Mouse (Mus musculus): ENCODE results near the gene Stab2. TPM values are rescaled to one million over a fixed set of nuclear protein-coding genes. Genes with fewer than 3 reads are reported as not detected.

Stab2 gene
- polyA plus RNA-seq, 1 experiment from 2014 or later = 25.4 TPM

DNA sequence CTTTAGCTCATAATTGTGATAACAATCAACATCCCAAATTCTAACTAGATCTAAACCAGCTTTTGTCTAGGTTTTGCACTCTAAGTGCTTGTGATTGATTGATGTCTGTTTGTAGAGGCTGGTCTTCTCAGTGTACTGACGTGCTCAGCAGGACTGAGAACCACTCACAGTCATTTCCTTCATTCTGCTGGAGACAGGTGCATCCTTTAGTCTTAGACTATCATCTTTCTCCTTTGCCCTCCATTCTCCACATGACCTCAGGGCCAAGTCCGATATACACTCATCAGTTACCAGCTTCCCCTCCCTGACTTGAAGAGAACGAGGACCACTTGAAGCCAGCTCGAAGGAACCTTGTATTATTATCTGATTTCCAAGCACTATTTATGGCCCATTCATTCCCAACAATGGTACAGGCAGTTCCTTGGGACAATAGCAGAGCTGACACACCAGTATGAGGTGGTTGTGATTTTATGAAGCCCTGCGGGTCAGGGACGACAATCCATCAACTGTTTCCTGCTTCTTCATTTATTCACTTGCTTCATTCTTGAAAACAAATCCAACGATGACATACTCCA lies 6.7 kb upstream of the Stab2 start:
- ATAC-seq (ENCODE audit: low read depth) = peak; percentile 9; the same call in 1 of the 2 replicates
- Histone ChIP-seq H3K27ac (ENCODE audit: low read length) (no peak overlapping the region), H3K9ac (ENCODE audit: low read depth, low read length) (no peak overlapping the region), H3K36me3 (ENCODE audit: control insufficient read depth, insufficient read depth) (no peaks in the 10 kb centered on the region), H3K9me3 (replicated peaks; ENCODE audit: control insufficient read depth, low read length) (no peaks in the 10 kb centered on the region), H3K4me2 (ENCODE audit: low read depth, low read length) (no peak overlapping the region), H3K4me1 (ENCODE audit: control insufficient read depth, low read depth, low read length) (no peaks in the 10 kb centered on the region), H3K4me3 (ENCODE audit: low read depth, low read length) (no peak overlapping the region), H3K27me3 (ENCODE audit: control insufficient read depth, insufficient read depth, low read depth, low read length) (no peaks in the 10 kb centered on the region)
- 37% methylated on average over 7 of the region's 7 CpGs for WGBS (ENCODE audit: insufficient replicate concordance)

DNA sequence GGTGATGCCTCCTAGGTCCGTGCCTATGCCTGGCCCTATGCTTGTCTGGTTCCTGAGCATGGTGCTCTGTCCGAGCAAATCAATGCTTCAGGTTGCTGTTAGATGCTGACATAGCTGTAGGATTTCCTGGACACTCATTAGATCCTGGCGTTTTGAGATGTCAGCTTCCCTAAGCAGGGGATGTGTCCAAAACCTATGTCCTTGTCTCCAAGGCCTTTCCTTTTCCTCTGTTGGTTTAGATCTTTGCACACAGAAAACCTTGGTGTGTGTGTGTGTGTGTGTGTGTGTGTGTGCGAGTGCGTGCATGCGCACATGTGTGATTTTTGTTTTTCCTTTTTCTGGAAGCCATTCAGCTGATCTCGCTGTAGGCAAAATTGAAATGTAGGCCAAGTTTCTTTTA lies 4.3 kb upstream of the Stab2 start:
- H3K4me1 ChIP-seq (ENCODE audit: control insufficient read depth, low read depth, low read length) = no peaks in the 10 kb centered on the region
- no peak overlapping the region for H3K27ac ChIP-seq (ENCODE audit: low read length)
- no peaks in the 10 kb centered on the region for H3K9me3 ChIP-seq (replicated peaks; ENCODE audit: control insufficient read depth, low read length)
- H3K9ac ChIP-seq (ENCODE audit: low read depth, low read length) = no peak overlapping the region
- H3K36me3 ChIP-seq (ENCODE audit: control insufficient read depth, insufficient read depth) = no peaks in the 10 kb centered on the region
- ATAC-seq (ENCODE audit: low read depth) = peak; percentile 21; the same call in 1 of the 2 replicates
- H3K4me3 ChIP-seq (ENCODE audit: low read depth, low read length) = no peak overlapping the region
- no peak overlapping the region for H3K4me2 ChIP-seq (ENCODE audit: low read depth, low read length)
- no peaks in the 10 kb centered on the region for H3K27me3 ChIP-seq (ENCODE audit: control insufficient read depth, insufficient read depth, low read depth, low read length)
- WGBS (ENCODE audit: insufficient replicate concordance) = 66% methylated on average over 7 of the region's 7 CpGs

DNA sequence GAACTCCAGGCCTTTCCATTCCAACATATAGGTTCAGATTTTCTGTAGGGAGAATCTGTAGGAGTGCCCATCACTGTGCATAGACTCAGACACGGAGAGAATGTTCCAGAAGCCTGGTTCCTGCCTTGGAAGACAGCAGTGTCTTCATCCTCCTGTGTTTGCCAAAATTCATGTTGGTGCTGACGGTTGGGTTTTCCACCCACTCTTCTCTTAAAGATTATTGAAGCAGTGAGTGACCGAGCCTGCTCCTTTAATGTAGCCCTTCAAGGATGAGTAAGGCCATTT lies 332 bp upstream of the Stab2 start:
- no peak for ATAC-seq (ENCODE audit: low read depth)
- Histone ChIP-seq H3K4me2 (ENCODE audit: low read depth, low read length) (no peak overlapping the region), H3K9ac (ENCODE audit: low read depth, low read length) (no peak overlapping the region), H3K27ac (ENCODE audit: low read length) (no peak overlapping the region), H3K36me3 (ENCODE audit: control insufficient read depth, insufficient read depth) (no peaks in the 10 kb centered on the region), H3K9me3 (replicated peaks; ENCODE audit: control insufficient read depth, low read length) (no peaks in the 10 kb centered on the region), H3K4me1 (ENCODE audit: control insufficient read depth, low read depth, low read length) (no peaks in the 10 kb centered on the region), H3K4me3 (ENCODE audit: low read depth, low read length) (no peak overlapping the region), H3K27me3 (ENCODE audit: control insufficient read depth, insufficient read depth, low read depth, low read length) (no peaks in the 10 kb centered on the region)
- WGBS (ENCODE audit: insufficient replicate concordance) = 48% methylated on average over 3 of the region's 3 CpGs

DNA sequence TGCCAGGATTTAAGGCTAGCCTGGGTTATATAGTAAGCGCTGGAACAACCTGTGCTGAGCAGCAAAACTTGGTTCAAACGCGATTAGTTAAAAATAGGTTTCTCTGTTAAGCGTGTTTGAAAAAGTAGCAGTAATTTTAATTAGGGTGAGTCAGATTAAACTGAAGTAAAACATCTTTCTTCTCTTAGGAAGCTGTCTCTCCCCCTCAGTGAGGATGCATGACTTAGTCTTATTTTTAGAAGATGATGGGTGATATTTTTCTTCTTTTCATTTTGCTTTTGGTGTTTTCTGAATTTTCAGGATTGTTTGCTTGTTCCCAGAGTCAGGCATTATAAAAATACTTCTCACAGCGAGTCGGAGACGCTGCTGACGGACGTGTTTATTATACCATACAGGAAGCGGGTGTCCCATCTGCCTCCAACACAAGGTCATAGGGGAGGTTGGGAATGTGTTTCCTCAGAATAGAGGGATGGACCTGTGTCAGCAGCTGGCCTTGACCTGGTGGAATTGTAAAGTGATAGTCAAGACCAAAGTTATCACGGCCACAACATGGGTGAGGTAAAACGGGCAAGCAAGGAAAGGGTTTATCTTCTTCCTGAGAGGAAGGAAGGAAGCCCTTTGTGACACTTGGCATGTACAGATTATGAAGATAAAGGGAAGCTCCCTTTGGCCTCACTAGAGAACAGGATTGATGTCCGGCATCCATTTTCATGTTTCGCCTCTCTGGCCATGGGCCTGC lies 15.4 kb downstream of the Stab2 start:
- H3K4me2 ChIP-seq (ENCODE audit: low read depth, low read length) = no peak overlapping the region

DNA sequence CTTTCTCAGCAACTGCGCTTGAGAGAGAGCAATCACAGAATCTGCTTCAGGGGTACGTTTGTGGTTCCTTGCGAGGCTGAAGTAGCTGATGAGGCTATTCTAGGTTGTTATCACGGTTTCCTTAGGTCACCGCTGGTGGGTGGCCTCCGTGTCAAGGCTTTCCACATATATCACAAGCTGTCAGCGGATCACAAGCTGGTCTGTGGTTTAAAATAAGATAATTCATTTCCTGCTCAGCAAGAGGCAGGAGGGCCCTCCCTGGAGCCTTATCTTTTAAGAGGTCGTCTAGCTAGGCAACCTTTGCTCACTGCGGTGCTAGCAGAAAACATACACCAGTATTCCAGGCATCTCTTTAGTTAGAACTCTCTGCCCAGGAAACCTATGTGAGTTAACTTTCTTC lies 17.2 kb downstream of the Stab2 start:
- Histone ChIP-seq H3K4me1 (ENCODE audit: control insufficient read depth, low read depth, low read length) (no peaks in the 10 kb centered on the region), H3K36me3 (ENCODE audit: control insufficient read depth, insufficient read depth) (no peaks in the 10 kb centered on the region), H3K9me3 (replicated peaks; ENCODE audit: control insufficient read depth, low read length) (no peaks in the 10 kb centered on the region), H3K27me3 (ENCODE audit: control insufficient read depth, insufficient read depth, low read depth, low read length) (no peaks in the 10 kb centered on the region), H3K4me3 (ENCODE audit: low read depth, low read length) (no peak overlapping the region), H3K4me2 (ENCODE audit: low read depth, low read length) (no peak overlapping the region), H3K9ac (ENCODE audit: low read depth, low read length) (no peak overlapping the region), H3K27ac (ENCODE audit: low read length) (no peak overlapping the region; the same call in 1 of the 2 replicates)
- 7% methylated on average over 9 of the region's 9 CpGs for WGBS (ENCODE audit: insufficient replicate concordance)
- ATAC-seq (ENCODE audit: low read depth) = peak; percentile 71

More for the DNA sequence above, 15.4 kb downstream of the Stab2 start:
- WGBS (ENCODE audit: insufficient replicate concordance) = 38% methylated on average over 14 of the region's 14 CpGs
- no peaks in the 10 kb centered on the region for H3K9me3 ChIP-seq (replicated peaks; ENCODE audit: control insufficient read depth, low read length)
- H3K27ac ChIP-seq (ENCODE audit: low read length) = no peak overlapping the region
- no peaks in the 10 kb centered on the region for H3K27me3 ChIP-seq (ENCODE audit: control insufficient read depth, insufficient read depth, low read depth, low read length)
- no peaks in the 10 kb centered on the region for H3K36me3 ChIP-seq (ENCODE audit: control insufficient read depth, insufficient read depth)
- no peaks in the 10 kb centered on the region for H3K4me1 ChIP-seq (ENCODE audit: control insufficient read depth, low read depth, low read length)
- ATAC-seq (ENCODE audit: low read depth) = peak; percentile 35; the same call in 1 of the 2 replicates
- H3K4me3 ChIP-seq (ENCODE audit: low read depth, low read length) = no peak overlapping the region
- no peak overlapping the region for H3K9ac ChIP-seq (ENCODE audit: low read depth, low read length)

DNA sequence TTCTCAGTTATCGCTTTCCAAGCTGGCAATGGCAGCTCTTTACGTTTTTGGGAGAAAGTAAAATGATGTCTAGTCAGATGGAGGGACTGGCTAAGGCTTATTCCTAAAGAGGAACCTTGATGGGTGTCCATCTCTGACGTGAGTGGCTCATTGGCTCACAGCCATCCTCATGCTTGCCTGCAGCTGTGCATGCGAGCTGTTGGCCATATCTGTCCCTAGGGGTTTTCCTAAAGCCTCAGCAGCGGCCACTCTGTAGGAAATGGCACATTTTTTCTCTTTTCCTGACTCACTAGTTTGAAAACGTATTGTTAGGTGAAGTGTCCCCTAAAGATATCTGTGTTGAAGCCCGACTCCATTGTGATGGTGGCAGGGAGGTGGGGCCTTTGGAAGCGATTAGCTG lies 18.0 kb downstream of the Stab2 start:
- no peak overlapping the region for H3K9ac ChIP-seq (ENCODE audit: low read depth, low read length)
- H3K4me3 ChIP-seq (ENCODE audit: low read depth, low read length) = no peak overlapping the region
- H3K9me3 ChIP-seq (replicated peaks; ENCODE audit: control insufficient read depth, low read length) = no peaks in the 10 kb centered on the region
- no peaks in the 10 kb centered on the region for H3K27me3 ChIP-seq (ENCODE audit: control insufficient read depth, insufficient read depth, low read depth, low read length)
- 33% methylated on average over 8 of the region's 8 CpGs for WGBS (ENCODE audit: insufficient replicate concordance)
- H3K4me1 ChIP-seq (ENCODE audit: control insufficient read depth, low read depth, low read length) = no peaks in the 10 kb centered on the region
- H3K27ac ChIP-seq (ENCODE audit: low read length) = no peak overlapping the region
- no peaks in the 10 kb centered on the region for H3K36me3 ChIP-seq (ENCODE audit: control insufficient read depth, insufficient read depth)
- H3K4me2 ChIP-seq (ENCODE audit: low read depth, low read length) = no peak overlapping the region
- ATAC-seq (ENCODE audit: low read depth) = no peak

DNA sequence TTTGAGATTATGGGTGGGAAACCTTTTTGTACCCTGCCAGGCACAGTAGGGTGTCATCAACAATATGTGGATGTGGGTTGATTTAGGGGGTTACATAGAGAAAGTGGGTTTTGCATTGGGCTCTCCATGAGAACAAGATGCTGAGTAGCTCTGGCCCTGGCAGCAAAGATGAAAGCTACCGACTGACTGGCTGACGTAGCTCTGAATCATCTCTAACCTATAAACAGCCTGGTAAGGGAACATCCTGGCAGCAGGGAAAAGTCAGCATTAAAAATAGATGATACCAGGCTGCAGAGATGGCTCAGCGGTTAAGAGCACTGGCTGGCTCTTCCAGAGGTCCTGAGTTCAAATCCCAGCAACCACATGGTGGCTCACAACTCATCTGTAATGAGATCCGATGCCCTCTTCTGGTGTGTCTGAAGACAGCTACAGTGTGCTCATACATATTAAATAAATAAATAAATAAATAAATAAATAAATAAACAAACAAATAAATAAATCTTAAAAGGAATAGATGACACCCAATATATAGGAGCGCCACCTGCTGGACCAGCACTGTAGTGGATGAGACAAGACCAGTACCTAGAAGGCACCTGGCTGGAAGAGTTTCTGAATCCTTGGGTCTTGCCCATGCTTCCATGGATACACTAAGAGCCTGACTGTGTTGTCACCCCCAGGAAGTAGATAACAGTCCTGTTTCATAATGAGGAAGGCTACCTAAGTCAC lies 31.7 kb downstream of the Stab2 start:
- H3K9ac ChIP-seq (ENCODE audit: low read depth, low read length) = no peak overlapping the region
- H3K4me2 ChIP-seq (ENCODE audit: low read depth, low read length) = no peak overlapping the region
- H3K4me1 ChIP-seq (ENCODE audit: control insufficient read depth, low read depth, low read length) = no peaks in the 10 kb centered on the region
- H3K4me3 ChIP-seq (ENCODE audit: low read depth, low read length) = no peak overlapping the region
- no peaks in the 10 kb centered on the region for H3K27me3 ChIP-seq (ENCODE audit: control insufficient read depth, insufficient read depth, low read depth, low read length)
- ATAC-seq (ENCODE audit: low read depth) = no peak
- H3K27ac ChIP-seq (ENCODE audit: low read length) = no peak overlapping the region
- WGBS (ENCODE audit: insufficient replicate concordance) = 63% methylated on average over 5 of the region's 5 CpGs
- no peaks in the 10 kb centered on the region for H3K36me3 ChIP-seq (ENCODE audit: control insufficient read depth, insufficient read depth)
- no peaks in the 10 kb centered on the region for H3K9me3 ChIP-seq (replicated peaks; ENCODE audit: control insufficient read depth, low read length)

DNA sequence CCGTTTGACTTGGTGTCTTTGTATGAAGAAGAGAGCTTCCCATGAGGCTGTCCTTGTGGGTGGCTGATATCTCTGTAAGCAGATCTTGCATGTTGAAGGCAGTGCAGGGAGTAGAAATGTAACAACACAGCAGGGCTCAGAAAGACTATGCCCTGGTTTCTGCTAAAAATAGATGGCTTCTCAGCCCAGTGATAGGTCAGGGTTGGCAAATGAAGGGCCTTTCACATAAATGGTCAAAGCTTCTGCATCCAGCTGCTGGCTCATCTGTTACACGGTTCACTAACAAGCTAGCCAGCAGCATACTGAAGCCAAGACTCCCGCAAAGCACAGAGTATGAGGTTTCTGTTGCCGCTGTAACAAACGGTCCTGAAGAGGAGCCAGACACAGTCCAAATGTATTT lies 34.5 kb downstream of the Stab2 start:
- H3K4me1 ChIP-seq (ENCODE audit: control insufficient read depth, low read depth, low read length) = no peaks in the 10 kb centered on the region
- H3K4me3 ChIP-seq (ENCODE audit: low read depth, low read length) = no peak overlapping the region
- no peaks in the 10 kb centered on the region for H3K9me3 ChIP-seq (replicated peaks; ENCODE audit: control insufficient read depth, low read length)
- H3K4me2 ChIP-seq (ENCODE audit: low read depth, low read length) = no peak overlapping the region
- H3K9ac ChIP-seq (ENCODE audit: low read depth, low read length) = no peak overlapping the region
- no peak for ATAC-seq (ENCODE audit: low read depth)
- no peaks in the 10 kb centered on the region for H3K27me3 ChIP-seq (ENCODE audit: control insufficient read depth, insufficient read depth, low read depth, low read length)
- no peaks in the 10 kb centered on the region for H3K36me3 ChIP-seq (ENCODE audit: control insufficient read depth, insufficient read depth)
- H3K27ac ChIP-seq (ENCODE audit: low read length) = no peak overlapping the region
- WGBS (ENCODE audit: insufficient replicate concordance) = 60% methylated on average over 5 of the region's 5 CpGs

DNA sequence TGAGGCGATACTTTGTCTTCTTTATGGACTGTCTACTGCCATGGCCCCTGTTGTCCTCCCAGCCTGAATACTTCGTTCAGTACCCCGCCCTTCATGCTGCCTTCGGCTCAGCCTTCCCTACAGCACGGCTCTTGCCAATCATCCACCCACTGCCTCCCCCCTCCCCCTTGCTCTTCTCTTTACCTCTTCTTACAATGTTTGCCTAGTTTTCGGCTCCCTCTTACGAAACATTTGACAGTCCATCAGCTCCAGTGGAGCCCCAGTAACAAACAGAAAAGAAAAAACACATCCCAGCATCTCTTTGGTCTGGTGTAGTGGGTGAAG lies 35.4 kb downstream of the Stab2 start:
- Histone ChIP-seq H3K9me3 (replicated peaks; ENCODE audit: control insufficient read depth, low read length) (no peaks in the 10 kb centered on the region), H3K4me2 (ENCODE audit: low read depth, low read length) (peak overlapping the region; percentile 40), H3K36me3 (ENCODE audit: control insufficient read depth, insufficient read depth) (no peaks in the 10 kb centered on the region), H3K27me3 (ENCODE audit: control insufficient read depth, insufficient read depth, low read depth, low read length) (no peaks in the 10 kb centered on the region), H3K4me1 (ENCODE audit: control insufficient read depth, low read depth, low read length) (no peaks in the 10 kb centered on the region), H3K27ac (ENCODE audit: low read length) (no peak overlapping the region), H3K9ac (ENCODE audit: low read depth, low read length) (no peak overlapping the region), H3K4me3 (ENCODE audit: low read depth, low read length) (peak overlapping the region; percentile 30)
- ATAC-seq (ENCODE audit: low read depth) = peak; percentile 77
- WGBS (ENCODE audit: insufficient replicate concordance) = 33% methylated on average over 7 of the region's 7 CpGs

Data from liver, embryonic 16.5 days (tissue).